Mouse (Mus musculus): ENCODE measurements around the gene Fgf23.

GRCm38 (mm10) chr6:127034760-127035159 is 37.9 kb upstream of the Fgf23 start:
- TF ChIP-seq TAL1 (IDR thresholded peaks at IDR 0.05; ENCODE audit: low read length) (no peak), GATA1 (IDR thresholded peaks at IDR 0.05; ENCODE audit: low read length) (no peak)

Data from erythroblast, embryonic 14.5 days (primary cell).